Mouse (Mus musculus) central nervous system, embryonic 18 days (tissue): ENCODE data around the gene Gtpbp3. TPM values are rescaled to one million over a fixed set of nuclear protein-coding genes. Genes with fewer than 3 reads are reported as not detected.

Source experiments
- polyA plus RNA-seq: library from polyadenylated mRNA; depleted of rRNA; stranded (reverse); fragments of >200 nt; gene quantifications from 2 replicates; pipeline ENCODE4 v1.2.3, GENCODE M21; 2012; rRNA removed

The Gtpbp3 gene
- 26.4 and 27.6 TPM in 2 replicates for polyA plus RNA-seq

DNA sequence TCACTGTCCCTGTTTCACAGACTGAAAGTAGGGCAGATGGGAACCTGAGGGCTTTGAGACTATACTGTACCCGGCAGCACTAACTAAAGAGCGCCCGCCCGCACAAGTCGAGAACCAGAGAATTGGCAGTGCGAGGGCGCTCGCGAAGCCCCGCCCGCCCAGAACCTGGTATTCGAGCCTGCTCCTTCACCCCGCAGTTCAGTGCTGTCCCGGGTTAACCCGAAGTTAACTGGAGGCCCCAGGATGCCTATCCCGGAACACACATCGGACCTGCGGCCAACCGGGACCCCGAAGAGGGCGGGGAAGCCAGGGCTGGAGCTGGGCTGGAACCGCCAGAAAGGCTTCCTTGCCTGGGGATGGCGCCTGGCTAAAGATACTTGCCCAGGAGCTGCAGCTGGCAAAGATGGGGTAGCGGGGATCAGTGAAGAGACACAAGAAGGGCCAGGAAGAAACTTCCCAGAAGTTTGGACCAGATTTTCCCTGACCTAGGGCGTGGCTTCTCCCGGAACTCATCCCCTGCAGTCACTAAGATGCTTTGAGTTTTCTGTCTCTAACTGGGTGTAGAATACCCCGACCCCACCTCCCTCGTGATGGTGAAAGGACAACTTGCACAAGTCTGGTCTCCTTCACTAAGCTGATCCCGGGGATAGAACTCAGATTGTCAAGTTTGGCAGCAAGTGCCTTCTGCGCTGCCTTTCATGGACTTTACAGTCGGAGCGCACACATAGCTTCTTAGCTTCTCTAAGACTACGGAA is at the start of gene Gtpbp3:
Gene Gtpbp3 (plus strand): TSS at position 413 of the 755 bp plus-strand sequence.

DNA sequence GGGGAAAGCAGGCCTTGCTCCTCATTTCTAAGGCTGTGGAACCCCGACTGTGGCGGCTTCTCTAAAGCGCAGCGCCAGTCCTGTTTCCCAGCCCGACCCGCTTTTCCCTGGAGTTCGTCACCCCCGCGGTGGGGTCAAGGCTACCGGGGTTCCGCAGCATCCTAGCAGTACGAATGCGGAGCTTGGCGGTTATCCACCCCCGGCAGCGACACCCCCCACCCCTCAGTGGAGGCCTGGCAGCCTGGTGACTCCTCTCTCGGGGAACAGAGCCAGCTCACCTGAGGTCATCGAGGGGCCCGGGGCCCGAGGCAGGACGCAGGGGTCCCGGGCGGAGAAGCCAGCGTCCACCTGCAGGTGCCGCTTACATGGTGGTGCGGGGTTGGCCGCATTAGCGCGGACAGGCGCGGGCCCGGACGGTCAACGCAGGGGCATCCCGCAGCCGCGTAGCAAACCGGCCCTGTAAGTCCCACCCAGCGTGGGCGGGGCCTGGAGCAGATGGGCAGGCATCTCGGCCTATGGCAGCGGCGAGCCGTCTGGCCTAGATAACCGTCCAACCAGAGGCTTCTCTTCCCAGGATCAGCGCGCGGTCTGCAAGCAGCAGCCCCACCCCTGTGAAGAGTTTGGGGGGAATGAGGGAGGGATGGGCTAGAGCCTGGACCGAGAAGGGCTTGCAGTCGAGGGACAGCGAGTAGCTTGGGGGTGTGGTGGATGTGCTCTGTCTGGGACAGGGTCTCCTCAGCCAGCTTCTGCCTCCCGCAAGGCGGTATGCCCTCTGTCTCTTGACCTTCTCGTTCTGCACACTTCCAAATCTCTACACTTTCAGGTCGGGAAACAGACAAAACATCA is 24.5 kb upstream of the Gtpbp3 start, which contains the start of gene Abhd8:
Gene Abhd8 (minus strand): TSS at position 468 of the 846 bp plus-strand sequence.

DNA sequence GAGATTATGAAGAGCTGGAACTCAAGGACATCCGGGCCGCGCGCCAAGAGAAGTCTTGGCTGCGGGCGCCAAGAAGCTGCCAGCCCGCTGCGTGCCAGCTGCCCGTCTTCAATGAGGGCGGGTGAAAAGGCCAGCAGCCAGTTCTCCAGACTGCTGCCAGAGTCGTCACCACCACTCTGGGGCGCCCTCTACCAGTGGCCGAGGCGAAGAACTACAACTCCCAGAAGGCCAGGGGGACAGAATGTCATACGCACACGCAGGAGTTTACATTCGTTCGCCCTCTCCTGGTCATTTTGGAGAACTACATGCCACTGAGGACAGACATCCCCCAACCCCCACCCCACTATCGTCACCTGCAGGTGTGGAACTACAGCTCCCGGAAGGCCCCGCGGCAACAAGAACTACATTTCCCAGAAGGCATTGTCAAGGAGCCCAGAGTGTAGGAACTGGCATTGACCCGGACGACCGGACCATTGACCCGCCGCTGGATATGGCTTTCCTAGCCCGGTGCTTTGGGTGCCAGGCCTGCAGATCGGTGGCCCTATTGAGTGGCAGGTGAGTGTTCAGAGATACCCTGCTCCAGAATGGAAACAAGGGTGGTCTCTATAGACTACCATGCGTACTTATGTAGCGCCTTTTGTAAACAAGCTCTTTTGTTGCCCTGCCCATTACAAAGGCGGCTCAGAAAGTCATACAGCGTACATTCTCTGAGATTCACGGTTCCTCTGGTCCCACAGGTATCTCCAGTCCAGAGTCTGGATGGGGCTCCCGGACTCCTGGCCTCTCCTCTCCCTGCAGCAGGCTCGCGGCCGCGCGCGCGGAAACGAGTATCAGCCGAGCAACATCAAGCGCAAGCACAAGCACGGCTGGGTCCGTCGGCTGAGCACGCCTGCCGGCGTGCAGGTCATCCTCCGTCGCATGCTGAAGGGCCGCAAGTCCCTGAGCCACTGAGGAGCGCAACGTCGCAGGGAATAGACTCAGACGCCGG is 23.1 kb upstream of the Gtpbp3 start, which contains the start of gene Mrpl34:
Gene Mrpl34 (plus strand): TSS at position 447 of the 988 bp plus-strand sequence.

GRCm38 (mm10) chr8:71468916-71469315 is 19.0 kb upstream of the Gtpbp3 start, which contains the start of gene Dda1:
Dda1 (plus strand) TSS chr8:71469199.

DNA sequence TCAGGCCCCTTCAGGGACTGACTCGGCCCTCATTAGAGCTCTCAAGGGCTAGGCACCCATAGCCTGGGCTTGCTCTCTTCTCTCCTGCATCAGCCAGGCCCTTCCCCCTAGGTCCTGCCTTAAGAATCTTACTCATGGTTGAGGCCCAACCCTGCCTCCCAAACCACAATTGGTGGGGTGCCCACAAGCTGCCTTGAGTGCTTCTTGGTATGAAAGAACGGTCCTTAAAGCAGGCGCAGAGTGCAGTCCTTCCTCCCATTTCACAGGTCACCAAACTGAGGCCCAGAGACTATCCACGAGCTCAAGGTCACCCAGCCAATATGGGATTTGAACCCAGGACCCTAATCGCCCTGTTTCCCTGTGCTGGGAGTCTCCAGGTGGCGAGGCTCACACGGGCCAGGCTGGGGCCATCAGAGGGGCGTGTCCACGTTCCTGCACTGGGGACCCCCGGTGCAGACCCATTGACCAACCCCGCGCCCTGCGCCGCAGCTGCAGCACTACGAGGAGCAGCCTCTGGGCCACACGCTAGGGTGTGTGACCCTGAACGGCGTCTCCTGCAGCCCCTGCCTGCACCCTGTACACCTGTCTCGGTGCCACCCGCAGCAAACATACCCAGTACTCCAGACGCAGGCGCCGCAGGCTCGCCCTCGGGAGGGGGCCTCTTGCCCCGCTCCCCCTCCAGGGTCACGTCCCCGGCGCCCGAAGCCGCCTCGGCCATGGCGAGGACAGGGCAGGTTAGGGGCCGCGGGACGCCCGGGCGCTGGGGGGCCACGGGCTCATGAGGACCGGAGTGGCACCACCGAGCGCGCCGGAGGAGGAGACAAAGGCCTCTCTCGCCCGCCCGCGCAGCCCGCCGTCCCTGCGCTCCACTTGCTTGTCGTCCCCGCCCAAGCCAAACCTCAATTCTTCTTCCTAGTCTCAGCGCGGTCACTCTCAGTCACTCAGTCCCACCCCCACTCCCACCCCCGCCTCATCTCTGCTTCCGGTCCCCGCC is 2.5 kb upstream of the Gtpbp3 start, which contains the start of gene Ano8:
Gene Ano8 (minus strand): TSS at position 822 of the 994 bp plus-strand sequence.

GRCm38 (mm10) chr8:71511644-71512043 is 23.7 kb downstream of the Gtpbp3 start, which contains the start of gene Plvap:
Plvap (minus strand) TSS chr8:71511752.

GRCm38 (mm10) chr8:71525226-71526050 is 37.5 kb downstream of the Gtpbp3 start, which contains the start of gene Ccdc194:
Ccdc194 (minus strand) TSS chr8:71525711.

DNA sequence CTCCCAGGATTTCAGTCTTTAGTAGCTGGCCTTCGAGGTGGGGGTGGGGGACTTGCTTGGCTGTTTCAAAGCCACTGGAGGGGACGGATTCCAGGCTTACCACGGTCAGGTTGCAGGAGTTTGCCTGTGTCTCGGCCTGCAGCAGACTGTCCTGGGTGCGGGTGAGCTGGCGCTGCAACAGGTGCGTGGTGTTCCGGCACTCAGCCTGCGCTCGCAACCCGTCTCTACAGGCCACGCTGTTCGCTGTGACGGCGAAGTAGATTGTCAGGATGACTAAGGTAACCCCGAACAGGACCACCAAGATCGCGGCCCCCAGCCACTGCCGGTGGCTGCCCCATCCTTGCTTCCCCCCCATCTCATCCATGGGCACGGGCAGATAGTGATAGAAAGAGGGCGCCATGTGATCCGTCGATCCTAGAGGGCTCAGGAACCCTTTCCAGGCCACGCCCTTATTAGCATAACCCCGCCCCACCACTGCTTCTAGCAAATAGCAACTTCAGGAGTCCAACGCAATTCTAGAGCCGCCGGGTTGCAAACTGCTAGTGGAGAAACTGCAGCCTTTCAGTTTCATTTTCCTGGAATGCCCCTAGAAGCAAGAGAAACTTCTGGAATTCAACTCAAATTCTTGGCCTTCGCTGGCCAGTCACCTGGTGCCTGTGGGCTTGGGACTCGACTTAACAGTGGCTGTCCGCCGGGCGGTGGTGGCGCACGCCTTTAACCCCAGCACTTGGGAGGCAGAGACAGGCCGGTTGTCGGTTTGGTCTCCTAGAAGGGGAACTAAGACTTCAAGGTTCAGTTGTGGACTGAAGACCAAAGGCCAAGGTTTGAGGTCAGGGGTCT is 49.3 kb downstream of the Gtpbp3 start, which contains the start of gene Bst2:
Gene Bst2 (minus strand): TSS at position 429 of the 840 bp plus-strand sequence.

GRCm38 (mm10) chr8:71542632-71543343 is 54.9 kb downstream of the Gtpbp3 start, which contains the start of gene Mvb12a:
Mvb12a (plus strand) TSS chr8:71542922.

Other genes starting within 250 kb of the Gtpbp3 start
- 30.5 and 39.3 TPM in 2 replicates for gene Myo9b, start 215.4 kb upstream of the Gtpbp3 start, polyA plus RNA-seq
- gene Haus8, start 215.2 kb upstream of the Gtpbp3 start, polyA plus RNA-seq, result 33.6 and 34.4 TPM in 2 replicates
- gene Use1, start 121.3 kb upstream of the Gtpbp3 start, polyA plus RNA-seq, result 189 and 196 TPM in 2 replicates
- gene Ocel1, start 116.8 kb upstream of the Gtpbp3 start, polyA plus RNA-seq, result 7.5 and 7.7 TPM in 2 replicates
- gene Nr2f6, start 106.1 kb upstream of the Gtpbp3 start, polyA plus RNA-seq, result 45.7 and 51.9 TPM in 2 replicates
- gene Ushbp1, start 92.3 kb upstream of the Gtpbp3 start, polyA plus RNA-seq, result 8.3 and 11.3 TPM in 2 replicates
- 97.3 and 104 TPM in 2 replicates for gene Babam1, start 91.2 kb upstream of the Gtpbp3 start, polyA plus RNA-seq
- gene Ankle1, start 82.1 kb upstream of the Gtpbp3 start, polyA plus RNA-seq, result 8.1 and 8.3 TPM in 2 replicates
- gene Abhd8, start 24.4 kb upstream of the Gtpbp3 start, polyA plus RNA-seq, result 155 and 157 TPM in 2 replicates
- gene Mrpl34, start 23.1 kb upstream of the Gtpbp3 start, polyA plus RNA-seq, result 85.0 and 87.9 TPM in 2 replicates
- 190 and 206 TPM in 2 replicates for gene Dda1, start 18.9 kb upstream of the Gtpbp3 start, polyA plus RNA-seq
- gene Ano8, start 2.1 kb upstream of the Gtpbp3 start, polyA plus RNA-seq, result 123 and 129 TPM in 2 replicates
- gene Plvap, start 23.6 kb downstream of the Gtpbp3 start, polyA plus RNA-seq, result 5.8 and 9.6 TPM in 2 replicates
- 0.12 and 0.76 TPM in 2 replicates for gene Ccdc194, start 37.6 kb downstream of the Gtpbp3 start, polyA plus RNA-seq
- 23.7 and 32.4 TPM in 2 replicates for gene Bst2, start 49.4 kb downstream of the Gtpbp3 start, polyA plus RNA-seq
- gene Mvb12a, start 54.8 kb downstream of the Gtpbp3 start, polyA plus RNA-seq, result 83.5 and 85.0 TPM in 2 replicates
- 0.06 and 0.16 TPM in 2 replicates for gene Tmem221, start 70.8 kb downstream of the Gtpbp3 start, polyA plus RNA-seq
- 0.04 TPM in 1 of 2 replicates, not detected in the other for gene Nxnl1, start 78.5 kb downstream of the Gtpbp3 start, polyA plus RNA-seq
- 125 and 129 TPM in 2 replicates for gene Slc27a1, start 80.8 kb downstream of the Gtpbp3 start, polyA plus RNA-seq
- 81.8 and 92.2 TPM in 2 replicates for gene Pgls, start 104.1 kb downstream of the Gtpbp3 start, polyA plus RNA-seq
- 8.6 and 9.1 TPM in 2 replicates for gene Fam129c, start 109.5 kb downstream of the Gtpbp3 start, polyA plus RNA-seq
- 164 and 174 TPM in 2 replicates for gene Colgalt1, start 122.9 kb downstream of the Gtpbp3 start, polyA plus RNA-seq
- 123 and 130 TPM in 2 replicates for gene Unc13a, start 183.7 kb downstream of the Gtpbp3 start, polyA plus RNA-seq
- 5.1 TPM in 2 replicates for gene Jak3, start 188.2 kb downstream of the Gtpbp3 start, polyA plus RNA-seq
- 1.2 and 2.9 TPM in 2 replicates for gene Insl3, start 201.1 kb downstream of the Gtpbp3 start, polyA plus RNA-seq
- 0.54 and 0.59 TPM in 2 replicates for gene B3gnt3, start 213.7 kb downstream of the Gtpbp3 start, polyA plus RNA-seq
- 189 and 205 TPM in 2 replicates for gene Fcho1, start 237.6 kb downstream of the Gtpbp3 start, polyA plus RNA-seq